Mouse (Mus musculus): ENCODE measurements around the gene Tsc2. TPM values are rescaled to one million over a fixed set of nuclear protein-coding genes. Genes with fewer than 3 reads are reported as not detected.
"Not testable (repeated sequence)": the region's sequence is repeated elsewhere in the genome, so short reads cannot be mapped to it uniquely, and the experiment has no call there.

The Tsc2 gene
- total and polyA plus RNA-seq, 2 experiments from 2014 or later: 34.4 to 55.4 TPM

DNA sequence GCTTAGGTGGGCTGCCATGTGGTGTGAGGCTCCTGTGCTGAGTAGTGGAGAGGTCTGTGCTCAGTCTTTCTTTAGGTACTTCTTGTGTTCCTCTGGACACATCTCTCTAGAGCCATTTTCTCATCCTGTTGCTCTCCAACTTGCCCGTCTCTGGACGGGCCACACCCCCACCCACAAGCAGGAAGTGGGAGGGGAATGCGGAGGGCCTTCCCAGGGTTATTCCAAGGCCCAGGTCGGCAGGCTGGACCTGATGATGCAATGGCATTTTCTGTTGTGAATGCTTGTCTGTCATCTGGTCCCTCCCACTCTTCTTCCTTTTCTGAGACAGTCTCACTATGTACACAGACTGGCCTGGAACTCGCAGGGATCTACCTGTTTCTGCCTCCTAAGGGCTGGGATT lies 39.7 kb upstream of the Tsc2 start:
- H3K4me2 ChIP-seq (ENCODE audit: low read depth, low read length): peak overlapping the region; percentile 32
- peaks cover 8% of the 10 kb centered on the region for H3K36me3 ChIP-seq (replicated peaks; ENCODE audit: control insufficient read depth, insufficient read depth, low read length)
- H3K9me3 ChIP-seq (replicated peaks; ENCODE audit: control insufficient read depth, low read length): no peaks in the 10 kb centered on the region
- H3K9ac ChIP-seq (replicated peaks; ENCODE audit: low read depth, low read length): no peak overlapping the region
- no peaks in the 10 kb centered on the region for H3K27me3 ChIP-seq (ENCODE audit: control insufficient read depth, insufficient read depth, low read length)
- peak overlapping the region; percentile 33; the same call in 1 of the 2 replicates for H3K27ac ChIP-seq (ENCODE audit: low read depth)
- DNase-seq (ENCODE audit: low spot score): peak; percentile 40
- WGBS: 31% methylated on average over 5 of the region's 5 CpGs
- H3K4me1 ChIP-seq (ENCODE audit: control insufficient read depth, insufficient read depth): peaks cover 32% of the 10 kb centered on the region
- TF ChIP-seq CTCF (IDR thresholded peaks at IDR 0.05; ENCODE audit: low read depth): no peak
- no peak for TF ChIP-seq EP300 (IDR thresholded peaks at IDR 0.05; ENCODE audit: low read depth)
- H3K4me3 ChIP-seq (ENCODE audit: low read depth, low read length): no peak overlapping the region
- no peak for ATAC-seq (ENCODE audit: insufficient read depth, low read depth)

DNA sequence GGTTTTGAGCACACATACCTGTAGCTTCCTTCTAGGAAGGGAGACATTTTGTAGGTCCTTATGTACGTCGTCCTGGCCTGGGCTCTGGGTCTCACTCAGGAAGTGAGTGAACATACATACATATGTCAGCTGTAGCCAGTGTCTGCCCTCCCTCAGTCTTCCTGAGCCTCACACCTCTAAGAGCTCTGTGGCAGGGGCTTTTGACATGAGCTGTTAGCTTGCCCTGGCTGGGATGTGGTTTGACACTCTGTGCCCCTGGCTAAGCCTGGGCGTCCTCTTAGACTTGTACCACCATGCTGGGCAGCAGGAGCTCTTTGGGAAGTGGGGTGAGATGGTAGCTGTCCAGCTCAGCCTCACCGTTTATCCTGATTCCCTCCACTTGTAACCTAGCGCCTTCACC lies 38.9 kb upstream of the Tsc2 start:
- no peaks in the 10 kb centered on the region for H3K9me3 ChIP-seq (replicated peaks; ENCODE audit: control insufficient read depth, low read length)
- H3K4me2 ChIP-seq (ENCODE audit: low read depth, low read length): peak overlapping the region; percentile 92; the same call in 1 of the 2 replicates
- H3K27me3 ChIP-seq (ENCODE audit: control insufficient read depth, insufficient read depth, low read length): no peaks in the 10 kb centered on the region
- H3K9ac ChIP-seq (replicated peaks; ENCODE audit: low read depth, low read length): no peak overlapping the region
- DNase-seq (ENCODE audit: low spot score) (no peak), ATAC-seq (ENCODE audit: insufficient read depth, low read depth) (no peak)
- no peak overlapping the region for H3K4me3 ChIP-seq (ENCODE audit: low read depth, low read length)
- 58% methylated on average over 5 of the region's 5 CpGs for WGBS
- peaks cover 32% of the 10 kb centered on the region for H3K4me1 ChIP-seq (ENCODE audit: control insufficient read depth, insufficient read depth)
- H3K27ac ChIP-seq (ENCODE audit: low read depth): no peak overlapping the region
- no peaks in the 10 kb centered on the region for H3K36me3 ChIP-seq (replicated peaks; ENCODE audit: control insufficient read depth, insufficient read depth, low read length)
- TF ChIP-seq CTCF (IDR thresholded peaks at IDR 0.05; ENCODE audit: low read depth): no peak
- TF ChIP-seq EP300 (IDR thresholded peaks at IDR 0.05; ENCODE audit: low read depth): no peak

DNA sequence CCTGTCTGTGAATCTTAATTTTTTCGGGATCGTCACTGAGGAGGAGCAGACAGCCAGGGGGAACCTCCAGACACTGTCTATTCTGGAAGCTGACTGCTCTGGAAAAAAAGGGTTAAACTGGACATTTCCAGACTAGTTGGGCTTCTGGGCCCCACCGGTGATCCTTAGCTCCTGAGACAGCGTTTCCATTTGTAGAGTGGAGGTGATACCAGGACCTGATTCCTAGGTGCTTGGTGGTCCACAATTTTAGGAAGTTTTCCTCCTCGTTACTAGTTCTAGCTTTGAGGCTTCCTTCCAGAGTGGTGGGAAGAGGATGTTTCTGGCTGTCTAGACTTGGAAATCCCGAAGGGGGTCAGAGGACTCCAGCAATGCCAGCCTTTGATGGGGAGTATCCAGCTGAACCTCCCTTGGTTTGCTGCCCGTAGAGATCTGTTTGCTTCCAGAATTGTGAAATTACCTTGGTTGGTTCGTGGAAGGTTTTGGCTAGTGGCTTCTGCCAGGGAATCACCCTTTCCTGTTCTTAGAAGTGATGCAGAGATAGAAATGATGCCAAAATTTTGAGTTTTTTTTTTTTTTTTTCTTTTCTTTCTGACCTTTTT lies 37.9 kb upstream of the Tsc2 start:
- peak overlapping the region; percentile 81 for H3K4me3 ChIP-seq (ENCODE audit: low read depth, low read length)
- 10% methylated on average over 8 of the region's 8 CpGs for WGBS
- no peaks in the 10 kb centered on the region for H3K36me3 ChIP-seq (replicated peaks; ENCODE audit: control insufficient read depth, insufficient read depth, low read length)
- ATAC-seq (ENCODE audit: insufficient read depth, low read depth): no peak
- peak overlapping the region; percentile 77 for H3K27ac ChIP-seq (ENCODE audit: low read depth)
- H3K9ac ChIP-seq (replicated peaks; ENCODE audit: low read depth, low read length): peak overlapping the region; percentile 88
- no peaks in the 10 kb centered on the region for H3K27me3 ChIP-seq (ENCODE audit: control insufficient read depth, insufficient read depth, low read length)
- no peak for DNase-seq (ENCODE audit: low spot score)
- H3K4me2 ChIP-seq (ENCODE audit: low read depth, low read length): peak overlapping the region; percentile 92
- H3K9me3 ChIP-seq (replicated peaks; ENCODE audit: control insufficient read depth, low read length): no peaks in the 10 kb centered on the region
- no peak for TF ChIP-seq CTCF (IDR thresholded peaks at IDR 0.05; ENCODE audit: low read depth)
- no peak for TF ChIP-seq EP300 (IDR thresholded peaks at IDR 0.05; ENCODE audit: low read depth)
- H3K4me1 ChIP-seq (ENCODE audit: control insufficient read depth, insufficient read depth): peaks cover 29% of the 10 kb centered on the region

DNA sequence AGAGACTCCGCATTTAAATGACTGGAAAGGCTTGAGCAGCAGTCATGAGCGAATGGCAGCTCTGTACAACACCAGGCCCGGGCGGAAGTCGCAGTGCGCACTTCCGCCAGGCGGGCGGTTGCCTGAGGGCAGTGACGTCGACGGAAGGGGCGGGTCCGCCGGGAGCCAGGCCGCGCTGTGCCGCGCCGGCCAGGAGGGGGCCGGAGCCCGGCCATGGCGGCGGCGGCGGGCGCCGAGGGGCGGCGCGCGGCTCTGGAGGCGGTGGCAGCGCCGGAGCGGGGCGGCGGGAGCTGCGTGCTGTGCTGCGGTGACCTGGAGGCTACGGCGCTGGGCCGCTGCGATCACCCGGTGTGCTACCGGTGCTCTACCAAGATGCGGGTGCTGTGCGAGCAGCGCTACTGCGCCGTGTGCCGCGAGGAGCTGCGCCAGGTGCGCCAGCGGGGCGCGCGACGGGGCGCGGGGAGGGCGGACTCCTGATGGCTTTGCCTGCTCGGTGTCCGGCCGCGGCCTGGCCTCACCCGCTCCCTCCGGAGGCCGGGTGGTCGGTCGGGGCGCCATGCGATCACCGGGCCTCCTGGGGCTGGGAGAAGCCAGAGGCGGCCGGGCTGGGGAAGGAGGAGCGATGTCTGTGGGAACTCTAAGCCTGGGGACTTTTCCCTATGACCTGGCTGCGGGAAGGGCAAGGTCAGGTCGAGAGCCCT lies 37.3 kb upstream of the Tsc2 start, which contains the start of gene Zfp598:
Gene Zfp598, plus strand, starts transcription at position 143 of the 701 bp plus-strand sequence.
- Histone ChIP-seq H3K4me2 (ENCODE audit: low read depth, low read length) (peak within 1 kb of the TSS; percentile 92), H3K27ac (ENCODE audit: low read depth) (peak within 1 kb of the TSS; percentile 77), H3K4me1 (ENCODE audit: control insufficient read depth, insufficient read depth) (peaks cover 29% of the 10 kb centered on the region), H3K9me3 (replicated peaks; ENCODE audit: control insufficient read depth, low read length) (no peaks in the 10 kb centered on the region), H3K36me3 (replicated peaks; ENCODE audit: control insufficient read depth, insufficient read depth, low read length) (no peaks in the 10 kb centered on the region), H3K9ac (replicated peaks; ENCODE audit: low read depth, low read length) (peak within 1 kb of the TSS; percentile 88), H3K4me3 (ENCODE audit: low read depth, low read length) (peak within 1 kb of the TSS; percentile 81), H3K27me3 (ENCODE audit: control insufficient read depth, insufficient read depth, low read length) (no peaks in the 10 kb centered on the region)
- DNase-seq (ENCODE audit: low spot score) (peak; percentile 92), ATAC-seq (ENCODE audit: insufficient read depth, low read depth) (peak; percentile 97)
- TF ChIP-seq EP300 (IDR thresholded peaks at IDR 0.05; ENCODE audit: low read depth): peak; percentile 41; the same call in 1 of the 2 replicates
- TF ChIP-seq CTCF (IDR thresholded peaks at IDR 0.05; ENCODE audit: low read depth): no peak
- WGBS: under 1% methylated on average over 71 of the region's 80 CpGs

DNA sequence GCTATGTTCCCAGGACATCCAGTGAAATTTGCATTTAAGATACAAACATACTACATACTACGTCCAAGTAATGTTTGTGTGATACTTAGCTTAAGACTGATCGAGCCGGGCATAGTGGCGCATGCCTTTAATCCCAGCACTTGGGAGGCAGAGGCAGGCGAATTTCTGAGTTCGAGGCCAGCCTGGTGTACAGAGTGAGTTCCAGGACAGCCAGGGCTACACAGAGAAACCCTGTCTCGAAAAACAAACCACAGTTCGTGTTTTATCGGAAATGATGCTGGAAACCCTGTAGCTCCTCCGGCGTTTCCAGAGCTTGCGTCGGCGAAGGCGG lies 36.7 kb upstream of the Tsc2 start:
- peak overlapping the region; percentile 92 for H3K4me2 ChIP-seq (ENCODE audit: low read depth, low read length)
- peaks cover 29% of the 10 kb centered on the region for H3K4me1 ChIP-seq (ENCODE audit: control insufficient read depth, insufficient read depth)
- not testable (repeated sequence) for ATAC-seq (ENCODE audit: insufficient read depth, low read depth); H3K36me3 ChIP-seq (replicated peaks; ENCODE audit: control insufficient read depth, insufficient read depth, low read length); H3K27me3 ChIP-seq (ENCODE audit: control insufficient read depth, insufficient read depth, low read length); H3K9me3 ChIP-seq (replicated peaks; ENCODE audit: control insufficient read depth, low read length); DNase-seq (ENCODE audit: low spot score)
- H3K4me3 ChIP-seq (ENCODE audit: low read depth, low read length): peak overlapping the region; percentile 81
- 6% methylated on average over 15 of the region's 15 CpGs for WGBS
- peak overlapping the region; percentile 77 for H3K27ac ChIP-seq (ENCODE audit: low read depth)
- peak overlapping the region; percentile 88 for H3K9ac ChIP-seq (replicated peaks; ENCODE audit: low read depth, low read length)
